Mouse (Mus musculus) 416B (cell line): ENCODE results near the gene Arfgap3.
"Not testable (repeated sequence)": the region's sequence is repeated elsewhere in the genome, so short reads cannot be mapped to it uniquely, and the experiment has no call there.

ENCODE experiments used
- DNase-seq: peaks from one replicate; pipeline ENCODE4 v3.0.0; 2011; ENCODE audit warnings: low read depth

Arfgap3 gene

DNA sequence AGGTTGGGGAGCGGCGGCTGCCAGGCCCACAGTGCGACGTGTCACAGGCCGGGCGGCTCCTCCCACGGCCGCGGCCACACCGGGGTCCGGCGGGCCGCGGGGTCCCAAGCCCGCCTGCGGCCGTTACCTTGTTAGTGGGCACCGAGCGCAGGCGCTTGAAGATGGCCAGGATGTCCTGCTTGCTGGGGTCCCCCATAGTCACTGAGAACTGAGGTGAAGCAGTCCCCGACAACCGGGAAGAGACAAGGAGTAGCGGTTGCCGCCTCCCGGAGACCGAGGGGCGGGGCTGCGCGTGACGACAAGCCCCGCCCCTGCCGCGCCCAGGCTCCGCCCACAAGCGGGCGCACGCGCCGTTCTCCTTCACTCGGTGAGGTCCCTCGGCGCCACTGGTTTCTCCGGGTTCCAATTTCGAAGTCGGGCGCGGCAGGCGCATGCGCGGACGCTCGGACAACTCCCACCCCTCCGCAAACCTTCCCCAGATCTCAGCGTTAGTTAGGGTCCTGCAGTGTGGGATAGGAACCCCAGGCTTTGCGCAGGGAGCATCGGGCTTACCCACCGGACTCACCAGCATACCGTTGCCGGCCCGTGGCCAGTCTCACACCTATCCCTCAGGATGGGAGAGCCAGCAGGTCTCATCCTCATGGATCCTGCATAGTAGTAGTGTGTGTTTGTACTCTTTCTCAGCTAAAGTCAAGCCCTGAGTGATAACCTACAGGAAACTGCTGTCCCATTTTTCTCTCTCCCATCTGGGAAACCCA, at the start of gene Arfgap3:
Arfgap3 (minus strand) TSS at position 294 of the 758 bp plus-strand sequence.
- peak; percentile 92 for DNase-seq

DNA sequence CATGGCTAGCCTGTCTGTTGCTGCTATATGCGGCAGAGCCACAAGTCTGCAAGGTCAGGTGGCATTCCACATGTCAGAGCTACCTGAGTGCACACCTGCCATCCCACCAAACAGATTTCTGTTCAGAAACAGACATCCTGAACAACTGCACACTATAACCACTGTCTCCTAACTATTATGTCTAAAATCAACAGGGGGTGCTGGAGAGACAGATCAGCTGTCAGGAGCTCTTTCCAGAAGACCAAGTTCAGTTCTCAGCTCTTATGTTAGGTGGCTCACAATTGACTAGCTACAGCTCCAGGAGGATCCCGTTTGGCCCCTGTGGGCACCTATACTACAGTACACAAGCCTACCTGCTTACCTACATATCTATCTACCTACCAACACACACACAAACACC, 42.7 kb upstream of the Arfgap3 start:
- DNase-seq = peak; percentile 47

- no peak for DNase-seq
Measured at GRCm38 (mm10) chr15:83387911-83388310, 37.9 kb upstream of the Arfgap3 start.

GRCm38 (mm10) chr15:83383633-83384032, 33.6 kb upstream of the Arfgap3 start:
- no peak for DNase-seq

DNA sequence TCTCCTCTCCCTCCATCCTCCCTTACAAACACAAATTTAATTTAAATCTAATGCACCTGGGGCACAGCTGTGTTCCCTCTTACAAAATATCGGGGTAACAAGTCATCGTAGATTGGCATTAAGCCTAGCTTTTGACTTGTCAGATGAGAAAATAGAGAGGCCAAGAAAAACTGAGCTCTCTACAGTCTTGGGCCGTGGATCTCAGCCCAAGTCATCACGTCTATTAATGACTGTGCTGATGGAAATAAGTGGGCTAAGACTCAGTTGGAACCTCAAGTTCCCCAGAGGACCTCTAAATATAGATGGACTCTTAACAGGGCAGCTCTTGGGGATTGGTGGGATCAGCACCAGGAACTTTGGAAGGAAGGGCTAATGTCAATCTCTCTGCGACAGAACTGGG, 33.1 kb upstream of the Arfgap3 start:
- DNase-seq = no peak

GRCm38 (mm10) chr15:83382467-83382866, 32.4 kb upstream of the Arfgap3 start:
- no peak for DNase-seq

- DNase-seq = no peak
Measured at GRCm38 (mm10) chr15:83377153-83377552, 27.1 kb upstream of the Arfgap3 start.

GRCm38 (mm10) chr15:83375136-83375535, 25.1 kb upstream of the Arfgap3 start:
- DNase-seq = peak; percentile 43

DNA sequence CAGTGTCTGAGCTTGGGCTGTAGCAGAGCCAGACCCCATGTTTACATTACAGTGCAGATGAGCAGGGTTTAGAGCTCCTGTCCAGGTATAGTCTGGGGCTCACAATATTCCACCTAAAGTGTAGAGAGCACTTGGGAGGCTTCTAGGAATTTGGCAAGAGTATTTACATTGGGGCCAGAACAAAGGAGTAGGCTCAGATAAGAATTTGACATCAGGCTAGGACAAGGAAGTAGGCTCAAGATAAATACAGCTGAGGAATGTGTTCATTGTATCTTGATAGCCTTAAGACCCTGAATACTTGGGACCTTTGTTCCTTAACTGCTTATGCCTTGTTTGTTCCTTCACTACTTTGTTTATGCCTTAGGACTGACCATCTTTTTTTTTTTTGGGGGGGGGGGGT, 24.0 kb upstream of the Arfgap3 start:
- no peak for DNase-seq

GRCm38 (mm10) chr15:83368702-83369101, 18.7 kb upstream of the Arfgap3 start:
- peak; percentile 21 for DNase-seq

DNA sequence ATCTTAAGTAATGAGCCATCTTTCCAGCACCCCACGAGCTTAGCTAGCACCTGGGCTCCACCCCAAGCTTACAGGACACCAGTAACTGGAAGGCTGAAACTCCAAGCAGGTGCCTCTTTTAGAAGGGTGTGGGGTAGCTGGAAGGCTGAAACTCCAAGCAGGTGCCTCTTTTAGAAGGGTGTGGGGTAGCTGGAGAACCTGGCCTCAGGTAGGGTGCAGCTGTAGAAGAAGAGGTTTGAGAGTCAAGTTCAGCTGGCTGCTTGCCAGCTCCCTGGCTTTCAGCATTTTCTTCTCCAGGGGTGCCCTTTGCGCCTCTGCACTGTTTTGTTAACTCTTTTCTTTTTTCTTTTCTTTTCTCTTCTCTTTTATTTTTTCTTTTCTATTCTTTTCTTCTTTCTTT, 18.2 kb upstream of the Arfgap3 start:
- DNase-seq = no peak

- no peak for DNase-seq
Measured at GRCm38 (mm10) chr15:83366933-83367552, 17.0 kb upstream of the Arfgap3 start.

- DNase-seq = peak; percentile 18
Measured at GRCm38 (mm10) chr15:83365697-83366096, 15.7 kb upstream of the Arfgap3 start.

DNA sequence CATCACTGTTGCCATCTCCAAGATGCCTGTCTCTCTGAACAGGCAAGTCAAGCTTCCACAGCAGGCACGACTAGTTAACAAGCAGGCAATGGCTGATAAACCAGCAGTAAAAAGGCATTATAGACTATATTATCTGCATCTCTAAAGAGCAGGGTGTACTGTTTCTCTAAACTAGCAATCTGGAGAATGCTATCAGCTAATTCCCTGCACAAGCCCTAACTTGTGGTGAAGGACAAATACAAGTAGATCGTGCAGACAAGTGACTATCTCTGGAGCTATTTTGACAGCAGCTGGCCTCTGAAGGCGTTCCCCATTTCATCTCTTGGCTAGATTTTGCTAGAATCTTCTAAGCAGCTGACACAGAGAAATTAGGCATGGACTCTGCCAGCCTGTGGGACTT, 14.1 kb upstream of the Arfgap3 start:
- DNase-seq = no peak

DNA sequence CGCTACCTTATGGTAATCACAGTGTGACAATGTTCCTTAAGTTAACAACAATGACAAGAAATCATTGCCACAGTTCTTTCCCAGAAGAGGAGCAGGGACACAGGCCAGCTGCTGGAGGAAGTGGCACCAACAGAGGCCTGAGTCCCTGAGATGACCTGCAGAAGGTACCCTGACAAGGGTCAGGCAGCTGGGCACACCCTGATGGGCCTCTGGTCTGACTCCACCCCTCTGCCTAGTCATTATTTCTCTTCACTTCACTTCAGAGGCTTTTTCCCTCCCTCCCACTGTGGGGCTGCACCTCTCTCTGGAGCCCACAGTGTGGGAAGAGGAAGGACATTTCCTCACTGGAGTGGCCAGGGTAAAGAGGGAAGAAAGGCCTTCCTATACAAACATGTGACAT, 12.8 kb upstream of the Arfgap3 start:
- not testable (repeated sequence) for DNase-seq

DNA sequence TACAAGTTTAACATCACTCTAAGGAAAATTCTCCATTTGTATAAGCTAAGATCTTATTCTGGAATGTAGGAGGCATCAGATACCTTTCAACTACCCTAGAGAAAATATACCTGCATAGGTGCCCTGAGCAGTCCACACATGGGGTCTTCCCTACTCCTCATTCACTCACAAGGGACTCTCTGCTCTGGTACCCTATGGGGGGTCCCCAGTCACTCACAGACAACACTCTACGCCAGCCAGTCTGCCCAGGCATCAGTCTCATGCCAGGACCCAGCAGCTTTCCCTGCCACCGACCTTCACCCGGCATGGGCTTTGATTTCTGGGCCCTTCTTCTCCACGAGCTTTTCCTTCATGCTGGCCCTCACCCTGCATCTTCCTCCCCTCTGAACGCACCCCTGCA, 10.9 kb upstream of the Arfgap3 start:
- DNase-seq = not testable (repeated sequence)

GRCm38 (mm10) chr15:83360140-83360539, 10.1 kb upstream of the Arfgap3 start:
- DNase-seq = no peak

DNA sequence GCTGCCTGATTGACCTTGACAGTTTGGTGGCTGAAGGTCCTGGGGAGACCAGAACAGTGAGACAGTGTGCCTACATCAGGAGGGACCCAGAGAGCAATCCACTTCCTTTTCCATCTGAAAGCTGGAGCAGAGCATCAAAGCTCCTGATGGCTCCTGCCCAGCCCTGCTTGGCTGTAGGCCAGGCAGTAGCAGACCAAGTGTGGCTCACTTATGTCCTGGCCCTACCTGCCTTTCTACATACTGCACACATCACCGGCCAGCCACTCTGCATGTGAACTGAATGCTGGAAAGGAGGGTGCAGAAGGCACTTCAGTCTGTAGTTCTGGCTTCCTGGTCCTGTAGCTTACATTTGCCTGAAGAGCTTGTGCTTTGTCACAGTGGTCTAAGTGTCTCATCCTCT, 8.4 kb upstream of the Arfgap3 start:
- DNase-seq = no peak

GRCm38 (mm10) chr15:83351546-83351945, 1.5 kb upstream of the Arfgap3 start:
- DNase-seq = no peak

GRCm38 (mm10) chr15:83350859-83351258, 812 bp upstream of the Arfgap3 start:
- DNase-seq = no peak

DNA sequence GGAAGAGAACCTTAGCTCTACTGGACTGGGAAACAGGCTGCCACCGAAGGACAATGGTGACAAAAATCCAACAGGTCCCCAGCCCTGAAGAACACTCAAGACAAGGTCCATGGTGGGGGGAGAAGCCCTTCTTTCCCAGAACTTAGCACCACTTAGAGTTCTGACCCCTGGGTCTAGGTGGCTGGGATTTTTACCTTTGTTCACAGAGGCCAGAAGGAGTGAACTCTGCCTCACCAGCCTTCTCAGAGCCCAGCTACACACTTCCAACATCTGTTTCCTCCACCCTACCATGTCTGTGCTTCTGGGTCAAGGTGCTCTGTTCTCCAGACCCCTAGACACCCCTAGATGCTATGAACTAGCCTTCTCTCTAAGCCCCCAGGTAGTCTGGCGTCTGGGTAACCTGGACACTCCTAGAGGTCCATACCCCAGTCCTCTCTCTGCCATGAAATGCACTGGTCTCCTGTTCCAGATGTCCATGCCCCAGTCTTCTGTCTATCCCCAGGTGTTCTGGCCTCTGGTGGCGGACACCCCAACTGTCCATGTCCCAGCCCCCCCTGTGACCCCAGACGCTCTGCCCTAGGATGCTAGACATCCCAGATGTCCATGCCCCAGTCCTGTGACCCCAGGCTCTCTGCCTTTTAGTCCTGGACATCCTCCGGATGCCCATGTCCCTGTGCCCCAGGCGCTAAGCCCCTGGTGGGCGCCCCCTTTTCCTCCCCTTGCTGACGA, 658 bp downstream of the Arfgap3 start:
- no peak for DNase-seq

DNA sequence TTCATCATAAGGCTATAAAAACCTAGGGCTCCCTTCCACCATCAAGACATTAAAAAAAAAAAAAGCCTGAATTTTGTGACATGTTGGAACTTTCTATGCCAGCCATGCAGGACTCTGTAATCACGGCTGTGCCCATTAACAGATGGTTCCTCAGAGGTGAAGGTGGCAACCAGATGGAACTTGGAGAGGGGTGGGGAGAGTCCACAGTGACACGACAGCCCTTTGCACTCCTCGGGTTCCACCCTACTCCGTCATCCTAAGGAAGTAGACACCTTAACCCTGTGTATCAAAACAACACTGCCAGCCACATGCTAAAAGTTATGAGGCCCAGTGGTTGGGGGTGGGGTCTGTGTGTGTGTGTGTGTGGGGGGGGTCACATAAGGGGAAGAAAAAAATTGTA, 1.3 kb downstream of the Arfgap3 start:
- no peak for DNase-seq

- DNase-seq = no peak
Measured at GRCm38 (mm10) chr15:83345898-83346529, 4.0 kb downstream of the Arfgap3 start.
